Mouse (Mus musculus) small intestine, adult 2 months (tissue): Measurements from ENCODE around the gene C530008M17Rik. TPM values are rescaled to one million over a fixed set of nuclear protein-coding genes. Genes with fewer than 3 reads are reported as not detected.

ENCODE experiments used
- H3K27ac ChIP-seq: fragments of 200-500 bp; 2 replicates; pipeline ENCODE4 v1.5.1; 2012; ENCODE audit warnings: low read depth, low read length, control low read depth, inconsistent platforms; ENCODE audit not compliant: insufficient read depth
- H3K27me3 ChIP-seq: fragments of 200-500 bp; 2 replicates; pipeline ENCODE4 v1.6.1; 2012; ENCODE audit warnings: mild to moderate bottlenecking, moderate library complexity, low read length, inconsistent platforms; ENCODE audit not compliant: control insufficient read depth, insufficient read depth
- H3K36me3 ChIP-seq: fragments of 200-500 bp; 2 replicates; pipeline ENCODE4 v1.6.1; 2012; ENCODE audit warnings: mild to moderate bottlenecking, low read length, control low read depth, inconsistent platforms; ENCODE audit not compliant: control insufficient read depth, insufficient read depth
- H3K4me1 ChIP-seq: fragments of 200-500 bp; 2 replicates; pipeline ENCODE4 v1.6.1; 2012; ENCODE audit warnings: low read length, inconsistent platforms, mixed read lengths; ENCODE audit not compliant: control insufficient read depth, insufficient read depth, insufficient read length
- H3K4me3 ChIP-seq: fragments of 200-500 bp; 2 replicates; pipeline ENCODE4 v1.5.1; 2012; ENCODE audit warnings: low read depth, mild to moderate bottlenecking, control low read depth, inconsistent platforms, low read length, moderate library complexity
- CTCF ChIP-seq: fragments of 200-500 bp; IDR thresholded peaks from 2 replicates; pipeline ENCODE4 v1.5.1; 2012; ENCODE audit warnings: low read depth, mild to moderate bottlenecking, control low read depth, inconsistent platforms, low read length, moderate library complexity, mixed read lengths; ENCODE audit not compliant: insufficient replicate concordance, insufficient read length; ENCODE audit errors: extremely low read depth
- POLR2A ChIP-seq: fragments of 200-500 bp; IDR thresholded peaks from 2 replicates; pipeline ENCODE4 v1.6.1; 2012; ENCODE audit warnings: low read depth, mild to moderate bottlenecking, control low read depth, inconsistent platforms, low read length, moderate library complexity
- WGBS: fragments of 180-500 bp; shearing (Covaris S2); methylation state at CpG from one replicate; pipeline ENCODE4 v1.1.7; 2018; 5-methylcytosine and 5-hydroxymethylcytosine counted together
- polyA plus RNA-seq: library from polyadenylated mRNA; depleted of rRNA; stranded (reverse); fragments of >200 nt; gene quantifications from 2 replicates; pipeline ENCODE4 v1.2.3, GENCODE M21; 2012

Gene C530008M17Rik
- polyA plus RNA-seq, 1 experiment, result 42.5 TPM

GRCm38 (mm10) chr5:76702646-76703045, 46.3 kb downstream of the C530008M17Rik start:
- WGBS, result 56% methylated on average over 12 of the region's 12 CpGs
- no peak overlapping the region for H3K27ac ChIP-seq
- no peak for TF ChIP-seq CTCF
- no peak for TF ChIP-seq POLR2A
- no peaks in the 10 kb centered on the region for H3K36me3 ChIP-seq
- H3K4me1 ChIP-seq, result no peaks in the 10 kb centered on the region
- H3K4me3 ChIP-seq, result no peak overlapping the region
- H3K27me3 ChIP-seq, result no peaks in the 10 kb centered on the region

DNA sequence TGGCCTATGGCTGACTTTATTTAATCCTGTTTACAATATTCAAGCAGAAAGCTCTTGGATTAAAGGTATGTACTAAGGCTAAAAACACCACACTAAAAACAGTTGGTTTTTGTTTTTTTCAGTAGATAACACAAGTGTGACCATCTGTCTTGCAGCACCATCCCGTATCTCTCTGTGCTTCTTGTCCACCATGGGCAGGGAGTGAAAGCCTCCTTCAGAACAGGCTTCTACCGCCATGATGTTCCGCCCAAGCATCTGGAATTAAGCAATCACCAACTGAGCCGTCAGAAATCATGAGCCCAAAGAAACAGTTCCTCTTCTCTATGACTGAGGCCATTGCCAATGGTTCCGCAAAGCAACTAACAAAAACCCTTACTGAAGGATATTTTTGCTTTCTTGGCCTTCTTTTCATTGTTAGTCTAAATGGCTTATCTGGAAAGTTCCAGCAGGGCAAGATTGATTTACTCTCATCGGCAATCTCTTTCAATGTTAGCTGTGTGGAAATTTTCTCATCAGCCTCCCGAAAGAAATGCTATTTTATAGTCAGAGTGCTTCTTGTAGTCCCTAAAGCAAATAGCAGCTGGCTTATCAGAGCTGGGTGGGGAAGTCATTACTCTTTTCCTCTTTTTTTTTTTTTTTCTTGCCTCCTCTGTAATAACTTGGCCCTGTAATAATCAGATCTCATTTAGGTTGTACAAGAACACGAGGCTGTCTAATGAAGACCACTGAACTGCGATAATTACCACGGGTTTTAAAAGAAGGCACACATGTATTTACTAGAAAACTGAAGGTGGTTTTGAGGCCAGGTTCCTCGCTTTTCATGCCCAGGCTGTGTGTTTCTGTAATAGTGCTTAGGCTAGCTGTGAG, 49.2 kb downstream of the C530008M17Rik start:
- WGBS, result 41% methylated on average over 11 of the region's 11 CpGs

DNA sequence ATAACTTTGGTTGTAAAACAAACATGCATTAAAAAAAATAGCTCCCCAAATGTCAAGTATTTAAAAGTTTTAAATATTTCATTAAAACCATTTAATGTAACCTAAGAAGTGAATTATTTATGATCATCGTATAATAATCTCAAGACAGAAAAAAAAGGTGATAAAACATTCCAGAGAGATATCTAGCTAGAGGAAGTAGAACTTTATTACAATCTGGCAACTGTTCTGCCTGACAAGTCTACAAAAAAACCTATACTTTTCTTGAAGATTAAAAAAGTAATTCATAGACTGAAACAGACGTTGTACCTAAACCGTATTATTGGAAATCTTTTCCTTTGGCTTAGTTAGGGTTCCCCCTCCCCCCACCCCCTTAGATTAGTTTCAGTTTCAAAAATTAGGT, 50.8 kb downstream of the C530008M17Rik start:
- Histone ChIP-seq H3K4me3 (no peak overlapping the region), H3K4me1 (no peaks in the 10 kb centered on the region), H3K27ac (no peak overlapping the region), H3K27me3 (no peaks in the 10 kb centered on the region), H3K36me3 (no peaks in the 10 kb centered on the region)
- TF ChIP-seq POLR2A (no peak), CTCF (no peak)
- 39% methylated on average over 3 of the region's 3 CpGs for WGBS

More for the DNA sequence above, 49.2 kb downstream of the C530008M17Rik start:
- no peaks in the 10 kb centered on the region for H3K4me1 ChIP-seq
- no peaks in the 10 kb centered on the region for H3K36me3 ChIP-seq
- TF ChIP-seq CTCF (no peak), POLR2A (no peak)
- no peak overlapping the region for H3K27ac ChIP-seq
- H3K4me3 ChIP-seq, result no peak overlapping the region
- H3K27me3 ChIP-seq, result no peaks in the 10 kb centered on the region

DNA sequence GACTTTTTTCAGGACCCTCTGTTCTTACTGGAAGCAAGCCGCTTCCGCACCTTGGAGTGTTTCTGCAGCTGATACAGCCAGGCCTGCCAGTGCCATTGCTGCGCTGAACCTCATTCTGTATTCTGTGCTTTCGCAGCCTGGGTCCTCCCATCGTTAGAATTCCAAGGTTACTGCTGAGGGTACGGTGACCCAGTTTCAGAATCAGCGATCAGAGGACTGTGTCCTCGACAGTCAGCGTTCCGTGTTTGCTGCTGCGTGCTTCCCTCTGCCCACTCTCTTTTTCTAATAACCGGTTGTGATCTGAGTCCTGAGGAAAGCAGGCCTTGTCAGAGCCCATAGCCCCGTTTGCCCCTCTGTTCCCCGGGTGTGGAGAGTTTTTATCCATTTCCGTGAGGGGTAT, 51.7 kb downstream of the C530008M17Rik start:
- Histone ChIP-seq H3K4me3 (no peak overlapping the region), H3K27ac (no peak overlapping the region), H3K27me3 (no peaks in the 10 kb centered on the region), H3K4me1 (no peaks in the 10 kb centered on the region), H3K36me3 (no peaks in the 10 kb centered on the region)
- TF ChIP-seq POLR2A (no peak), CTCF (no peak)
- WGBS, result 84% methylated on average over 15 of the region's 15 CpGs

DNA sequence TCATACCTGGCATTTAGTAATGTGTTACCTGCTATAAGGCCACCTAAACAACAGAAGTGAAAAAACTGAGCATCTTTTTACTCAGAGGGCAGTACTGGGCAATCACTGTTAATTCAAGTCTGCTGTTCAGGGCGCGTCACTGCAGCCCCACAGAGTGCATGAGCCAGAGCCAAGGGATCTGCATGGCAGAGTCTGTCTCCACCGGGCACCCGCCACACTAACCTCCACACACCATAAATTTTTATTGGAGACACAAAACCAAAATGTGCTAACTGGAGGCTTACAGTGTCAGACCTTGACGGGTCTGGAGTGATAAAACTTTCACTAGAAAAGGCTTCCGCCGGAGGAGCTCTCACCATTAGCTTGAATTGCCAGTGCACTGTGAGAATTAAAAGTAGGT, 57.4 kb downstream of the C530008M17Rik start:
- Histone ChIP-seq H3K27ac (no peak overlapping the region), H3K36me3 (no peaks in the 10 kb centered on the region), H3K4me3 (no peak overlapping the region), H3K4me1 (no peaks in the 10 kb centered on the region), H3K27me3 (no peaks in the 10 kb centered on the region)
- 75% methylated on average over 7 of the region's 7 CpGs for WGBS
- no peak for TF ChIP-seq POLR2A
- TF ChIP-seq CTCF, result no peak

GRCm38 (mm10) chr5:76719954-76720353, 63.6 kb downstream of the C530008M17Rik start:
- no peaks in the 10 kb centered on the region for H3K36me3 ChIP-seq
- no peak overlapping the region for H3K4me3 ChIP-seq
- TF ChIP-seq CTCF, result no peak
- no peak for TF ChIP-seq POLR2A
- no peaks in the 10 kb centered on the region for H3K27me3 ChIP-seq
- H3K4me1 ChIP-seq, result 0 out of 2 replicates have a peak, but pooled peaks cover 2% of the 10 kb centered on the region
- H3K27ac ChIP-seq, result no peak overlapping the region
- 83% methylated on average over 3 of the region's 3 CpGs for WGBS

DNA sequence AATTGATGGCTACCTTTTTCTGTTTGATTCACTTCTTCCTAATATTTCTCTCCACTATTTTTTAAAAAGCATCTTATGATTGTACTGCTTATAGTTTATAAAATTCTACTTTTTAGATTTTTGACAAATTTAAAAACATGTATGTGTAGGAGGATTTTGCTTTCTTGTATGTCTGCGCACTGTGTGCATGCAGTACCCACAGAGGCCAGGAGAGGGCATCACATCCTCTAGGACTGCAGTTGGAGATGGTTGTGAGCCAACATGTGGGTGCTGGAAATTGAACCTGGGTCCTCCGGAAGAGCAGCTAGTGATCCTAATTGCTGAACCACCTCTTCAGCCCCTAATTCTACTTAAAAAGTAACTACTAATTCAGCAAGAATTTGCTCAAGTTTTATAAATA, 68.6 kb downstream of the C530008M17Rik start:
- TF ChIP-seq CTCF (peak; percentile 26; the same call in 1 of the 2 replicates), POLR2A (no peak)
- Histone ChIP-seq H3K27ac (no peak overlapping the region), H3K36me3 (no peaks in the 10 kb centered on the region), H3K4me1 (no peaks in the 10 kb centered on the region), H3K27me3 (no peaks in the 10 kb centered on the region), H3K4me3 (no peak overlapping the region)
- 99% methylated on average over 2 of the region's 2 CpGs for WGBS
